Mouse (Mus musculus): ENCODE measurements around the gene Lilra6.
"Not testable (repeated sequence)": the region's sequence is repeated elsewhere in the genome, so short reads cannot be mapped to it uniquely, and the experiment has no call there.

- TF ChIP-seq POLR2A (IDR thresholded peaks at IDR 0.05; ENCODE audit: low read depth, low read length); CTCF (IDR thresholded peaks at IDR 0.05; ENCODE audit: extremely low read depth, insufficient read depth, insufficient read length, insufficient replicate concordance): not testable (repeated sequence)
Observed at GRCm38 (mm10) chr7:3898036-3898590, 17.2 kb downstream of the Lilra6 start, which contains the start of gene Gm14548.

Data from spleen, adult 2 months (tissue).